Mouse (Mus musculus): ENCODE measurements around the gene Mus81.
"Not testable (repeated sequence)": the region's sequence is repeated elsewhere in the genome, so short reads cannot be mapped to it uniquely, and the experiment has no call there.

The Mus81 gene

DNA sequence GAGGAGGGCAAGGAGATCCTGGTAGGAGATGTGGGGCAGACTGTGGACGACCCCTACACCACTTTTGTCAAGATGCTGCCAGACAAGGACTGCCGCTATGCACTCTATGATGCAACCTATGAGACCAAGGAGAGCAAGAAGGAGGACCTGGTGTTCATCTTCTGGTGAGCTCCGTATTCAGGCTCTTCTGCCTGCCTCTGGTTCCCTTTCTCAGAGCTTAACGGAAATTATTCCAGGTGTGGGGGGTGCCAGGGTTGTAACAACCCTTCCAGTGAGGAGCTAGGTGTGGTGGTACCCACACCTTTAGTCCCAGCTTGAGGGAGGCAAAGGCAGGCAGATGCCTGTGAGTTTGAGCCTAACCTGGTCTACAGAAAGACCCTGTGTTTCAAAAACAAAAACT is 4.4 kb upstream of the Mus81 start:
- DNase-seq (ENCODE audit: low read depth): no peak

DNA sequence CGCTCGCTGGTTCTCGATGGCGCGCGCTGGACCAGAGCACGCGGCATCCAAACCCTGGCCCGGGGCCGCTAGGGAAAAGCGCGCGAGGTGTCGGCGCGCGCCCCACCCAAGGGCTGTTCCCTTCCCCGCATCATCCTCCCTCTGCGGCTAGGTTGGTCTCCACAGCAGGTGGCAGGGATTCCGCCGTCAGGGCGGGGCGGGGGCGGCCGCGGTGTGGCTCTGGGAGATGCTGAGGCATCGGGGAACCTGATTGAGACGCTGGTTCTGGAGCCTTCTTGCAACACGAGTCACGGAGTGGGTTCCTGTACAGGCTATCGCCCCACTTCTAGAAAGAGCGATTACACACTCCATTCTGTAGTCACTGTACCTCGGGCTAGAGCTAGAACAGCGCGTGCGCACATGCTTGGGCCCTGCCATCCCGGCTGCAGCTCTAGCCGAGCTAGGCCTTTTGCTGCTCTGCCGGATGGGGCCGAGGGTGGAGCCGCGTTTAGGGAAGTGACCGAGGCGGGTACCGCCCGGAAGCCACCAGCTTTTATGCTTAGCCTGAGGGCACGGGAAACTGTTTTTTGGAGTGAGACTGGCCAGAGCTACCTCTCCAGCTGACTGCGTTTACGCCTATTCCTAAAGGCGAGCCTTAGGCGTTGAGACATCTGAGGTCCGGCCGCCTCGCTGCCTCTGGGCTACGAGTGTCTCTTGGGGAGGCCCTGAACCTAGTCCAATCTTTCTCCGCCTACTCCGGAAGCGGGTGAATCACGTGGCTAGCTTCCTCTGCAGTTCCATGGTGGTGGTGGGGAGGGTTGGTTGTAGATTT is 2.9 kb upstream of the Mus81 start:
- DNase-seq (ENCODE audit: low read depth): peak; percentile 94

DNA sequence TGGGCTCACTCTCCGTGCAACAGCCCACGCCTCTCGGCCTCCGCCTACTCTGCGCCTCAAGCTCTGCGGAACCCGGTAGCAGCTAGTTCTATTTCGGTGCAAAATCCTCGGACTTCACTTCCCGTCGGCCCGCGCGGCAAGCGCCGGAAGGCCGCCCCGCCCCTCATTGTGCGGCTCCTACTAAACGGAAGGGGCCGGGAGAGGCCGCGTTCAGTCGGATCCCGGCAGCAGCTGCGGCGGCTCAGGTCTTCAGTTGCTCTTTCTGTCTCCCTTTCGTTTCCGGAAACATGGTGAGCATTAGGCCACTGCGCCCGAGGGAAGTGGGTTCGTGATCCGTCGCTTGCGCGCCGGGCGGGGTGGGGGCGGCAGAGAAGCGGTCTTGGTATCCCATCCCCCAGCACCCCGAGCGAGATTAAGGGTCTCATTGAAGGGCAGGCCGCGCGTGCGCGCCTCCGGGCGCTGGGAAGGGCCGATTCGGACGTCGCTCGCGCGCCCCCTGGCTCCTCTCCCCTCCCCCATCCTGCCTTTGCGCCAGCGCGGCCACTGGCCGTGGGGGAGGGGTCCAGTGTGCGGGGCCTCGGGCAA is 2.2 kb upstream of the Mus81 start, which contains the start of gene Cfl1:
Gene Cfl1 (plus strand): TSS at position 143 of the 585 bp plus-strand sequence.
- DNase-seq (ENCODE audit: low read depth): peak; percentile 99

DNA sequence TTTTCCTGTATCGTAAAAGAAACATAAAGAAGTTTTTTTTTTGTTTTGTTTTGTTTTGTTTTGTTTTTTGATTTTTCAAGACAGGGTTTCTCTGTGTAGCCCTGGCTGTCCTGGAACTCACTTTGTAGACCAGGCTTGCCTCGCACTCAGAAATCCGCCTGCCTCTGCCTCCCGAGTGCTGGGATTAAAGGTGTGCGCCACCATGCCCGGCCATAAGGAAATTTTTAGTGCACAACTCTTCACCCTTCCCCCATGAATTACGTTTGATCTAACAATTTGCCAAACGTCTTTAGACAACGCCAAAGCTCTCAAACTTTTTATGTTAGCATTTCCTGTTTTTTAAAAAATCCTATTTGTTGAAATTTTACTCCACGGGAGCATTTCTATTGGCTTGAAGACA is 1.5 kb upstream of the Mus81 start:
- not testable (repeated sequence) for DNase-seq (ENCODE audit: low read depth)

- DNase-seq (ENCODE audit: low read depth): peak; percentile 100
Observed at GRCm38 (mm10) chr19:5488878-5489571, 823 bp upstream of the Mus81 start.

GRCm38 (mm10) chr19:5486771-5487170 is 1.4 kb downstream of the Mus81 start:
- no peak for DNase-seq (ENCODE audit: low read depth)

- DNase-seq (ENCODE audit: low read depth): no peak
Observed at GRCm38 (mm10) chr19:5486286-5486685, 1.9 kb downstream of the Mus81 start.

GRCm38 (mm10) chr19:5485821-5486220 is 2.4 kb downstream of the Mus81 start:
- no peak for DNase-seq (ENCODE audit: low read depth)

GRCm38 (mm10) chr19:5485371-5485770 is 2.8 kb downstream of the Mus81 start:
- DNase-seq (ENCODE audit: low read depth): no peak

- no peak for DNase-seq (ENCODE audit: low read depth)
Observed at GRCm38 (mm10) chr19:5484496-5484895, 3.7 kb downstream of the Mus81 start.

DNA sequence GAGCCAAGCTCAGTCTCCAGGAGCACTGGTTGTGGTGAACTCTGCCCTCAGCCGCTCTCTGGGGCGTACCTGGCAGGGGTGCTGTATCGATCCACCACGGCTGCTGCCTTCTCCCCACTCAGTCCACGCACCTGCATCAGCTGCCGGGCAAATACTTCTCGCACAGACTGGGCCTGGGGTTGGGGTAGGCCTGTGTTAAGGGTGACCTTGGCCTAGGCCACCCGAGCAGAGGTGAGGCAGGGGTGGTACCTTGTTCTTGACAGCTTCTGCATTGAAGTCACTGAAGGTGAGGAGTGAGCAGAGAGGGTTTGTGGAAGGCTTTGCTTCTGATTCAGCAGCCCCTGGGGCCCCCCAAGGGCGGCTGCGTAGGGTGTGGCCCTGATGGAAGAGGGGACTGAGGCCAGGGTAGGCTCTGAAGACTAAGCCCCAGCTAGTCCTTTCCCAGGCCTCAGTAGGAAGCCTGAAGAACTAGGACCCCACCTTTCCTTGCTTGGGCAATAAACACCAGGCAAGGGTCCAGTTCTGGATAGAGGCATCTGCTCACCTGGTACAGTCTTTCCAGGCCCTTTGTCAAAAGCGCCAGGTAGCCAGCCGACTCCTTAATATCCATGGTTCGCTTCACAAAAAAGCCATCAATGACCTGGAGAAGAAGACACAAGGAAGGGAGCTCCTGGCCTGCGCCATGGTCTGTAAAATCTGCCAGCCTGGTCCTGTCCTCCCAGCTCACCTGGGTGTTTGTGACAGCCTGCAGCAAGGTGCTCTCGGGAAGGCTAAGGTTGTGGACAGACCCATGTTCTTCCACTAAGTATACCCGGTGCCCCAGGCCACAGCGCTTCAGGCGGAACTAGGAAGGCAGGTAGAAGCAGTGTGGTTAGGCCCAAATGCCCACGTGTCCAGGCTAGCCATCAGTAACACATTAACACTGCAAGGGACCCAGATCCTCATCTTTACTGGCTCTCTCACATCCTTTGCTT is 4.5 kb downstream of the Mus81 start:
- no peak for DNase-seq (ENCODE audit: low read depth)

DNA sequence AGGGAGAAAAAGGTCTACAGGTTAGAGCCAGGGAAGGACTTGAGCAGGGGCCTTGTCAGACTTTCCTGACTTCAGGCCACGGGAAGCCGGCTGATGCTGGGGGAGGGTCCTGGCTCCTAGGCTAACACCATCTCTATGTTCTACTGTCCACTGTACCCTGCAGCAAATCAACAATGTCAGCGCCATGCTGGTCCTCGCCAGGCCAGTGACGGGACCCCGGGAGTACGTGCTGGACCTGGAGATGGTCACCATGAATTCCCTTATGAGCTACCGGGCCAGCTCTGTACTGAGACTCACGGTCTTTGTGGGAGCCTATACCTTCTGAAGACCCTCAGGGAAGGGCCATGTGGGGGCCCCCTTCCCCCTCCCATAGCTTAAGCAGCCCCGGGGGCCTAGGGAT is 6.8 kb downstream of the Mus81 start:
- no peak for DNase-seq (ENCODE audit: low read depth)

GRCm38 (mm10) chr19:5480016-5480415 is 8.2 kb downstream of the Mus81 start:
- no peak for DNase-seq (ENCODE audit: low read depth)

- DNase-seq (ENCODE audit: low read depth): no peak
Observed at GRCm38 (mm10) chr19:5477668-5478300, 10.4 kb downstream of the Mus81 start.

DNA sequence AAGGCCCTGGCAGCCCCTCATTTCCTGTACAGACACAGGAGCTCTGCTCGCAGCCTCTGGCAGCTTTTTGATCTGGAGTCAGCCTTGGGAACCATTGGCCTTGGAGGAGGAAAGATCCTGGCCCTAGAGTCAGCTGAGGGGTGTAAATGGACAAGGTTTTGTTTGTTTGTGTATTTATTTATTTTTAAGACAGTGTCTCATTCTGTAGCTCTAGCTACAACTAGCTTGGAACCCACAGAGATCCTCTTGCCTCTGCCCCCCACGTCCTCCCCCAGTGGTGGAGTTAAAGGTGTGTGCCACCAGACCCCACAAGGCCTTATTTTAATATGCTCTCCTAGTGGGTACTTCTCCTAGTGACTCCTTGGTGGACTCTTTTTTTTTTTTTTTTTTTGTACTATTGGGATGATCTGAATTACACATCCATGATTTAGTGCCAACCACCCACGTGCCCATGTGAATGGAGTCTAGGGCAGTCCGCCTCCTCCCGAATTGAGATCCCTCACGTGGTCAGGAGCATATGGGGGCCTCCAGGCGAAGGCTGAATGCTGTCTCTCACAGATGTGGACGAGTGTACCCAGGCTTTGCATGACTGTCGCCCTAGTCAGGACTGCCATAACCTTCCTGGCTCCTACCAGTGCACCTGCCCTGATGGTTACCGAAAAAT is 11.1 kb downstream of the Mus81 start:
- peak; percentile 48 for DNase-seq (ENCODE audit: low read depth)

GRCm38 (mm10) chr19:5475069-5475714 is 13.0 kb downstream of the Mus81 start:
- no peak for DNase-seq (ENCODE audit: low read depth)

GRCm38 (mm10) chr19:5474281-5475068 is 13.7 kb downstream of the Mus81 start:
- peak; percentile 84 for DNase-seq (ENCODE audit: low read depth)

DNA sequence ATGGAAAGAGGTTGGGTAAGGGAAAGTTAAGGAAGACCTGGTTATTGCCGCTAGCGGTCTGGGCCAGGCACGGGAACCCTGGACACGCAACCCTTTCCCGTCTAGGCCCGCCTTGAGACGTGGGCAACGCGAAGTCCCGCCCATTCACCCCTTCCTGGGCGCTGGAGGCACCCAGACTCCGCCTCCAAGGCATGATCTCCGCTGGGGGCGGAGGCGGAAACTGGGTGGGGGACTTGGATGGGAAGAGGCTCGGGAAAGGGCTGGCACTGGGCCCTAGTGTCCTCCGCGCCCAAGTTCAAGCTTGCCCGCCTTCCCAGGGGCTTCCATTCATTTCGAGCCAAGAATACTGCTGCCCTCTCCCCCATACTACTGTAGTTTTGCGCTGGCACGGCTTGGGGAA is 14.5 kb downstream of the Mus81 start, which contains the start of gene Efemp2:
Gene Efemp2 (plus strand): TSS at position 235 of the 400 bp plus-strand sequence.
- peak; percentile 99 for DNase-seq (ENCODE audit: low read depth)

- peak; percentile 73 for DNase-seq (ENCODE audit: low read depth)
Observed at GRCm38 (mm10) chr19:5472857-5473256, 15.3 kb downstream of the Mus81 start.

Measured in NIH3T3 (cell line).